Mouse (Mus musculus): ENCODE measurements around the gene Sh2d6.

- TF ChIP-seq TAL1 (IDR thresholded peaks at IDR 0.05; ENCODE audit: low read length) = no peak
- no peak for TF ChIP-seq GATA1 (IDR thresholded peaks at IDR 0.05; ENCODE audit: low read length)
These were observed 11.1 kb upstream of the Sh2d6 start for GRCm38 (mm10) chr6:72532580-72532979.

Measured in erythroblast, embryonic 14.5 days (primary cell).